Mouse (Mus musculus) embryonic facial prominence, embryonic 14.5 days (tissue): ENCODE results near the gene Gna11. TPM values are rescaled to one million over a fixed set of nuclear protein-coding genes. Genes with fewer than 3 reads are reported as not detected.

Source experiments
- ATAC-seq: fragments of 200-750 bp; cut with Nextera tagmentation; 2 replicates; pipeline ENCODE4 v1.8.0; 2017; ENCODE audit warnings: low read depth, moderate number of reproducible peaks, moderate TSS enrichment
- DNase-seq: peaks from one replicate; pipeline ENCODE4 v3.0.0-alpha.2; 2015; ENCODE audit warnings: low spot score
- H3K27ac ChIP-seq: fragments of 300-500 bp; sonication (generic); replicated peaks from 2 replicates; pipeline ENCODE4 v1.5.1; 2014; ENCODE audit warnings: low read depth, mild to moderate bottlenecking, low read length, moderate library complexity
- H3K27me3 ChIP-seq: fragments of 300-500 bp; sonication (generic); replicated peaks from 2 replicates; pipeline ENCODE4 v1.6.1; 2014; ENCODE audit warnings: low read length; ENCODE audit not compliant: control insufficient read depth, insufficient read depth
- H3K36me3 ChIP-seq: fragments of 300-500 bp; sonication (generic); 2 replicates; pipeline ENCODE4 v1.6.1; 2014; ENCODE audit warnings: low read length, mixed read lengths; ENCODE audit not compliant: control insufficient read depth, insufficient read depth
- H3K4me1 ChIP-seq: fragments of 300-500 bp; sonication (generic); 2 replicates; pipeline ENCODE4 v1.6.1; 2014; ENCODE audit warnings: antibody characterized with exemption, low read length; ENCODE audit not compliant: control insufficient read depth, insufficient read depth
- H3K4me2 ChIP-seq: fragments of 300-500 bp; sonication (generic); 2 replicates; pipeline ENCODE4 v1.6.1; 2014; ENCODE audit warnings: low read depth, mild to moderate bottlenecking, low read length, moderate library complexity, mixed read lengths
- H3K4me3 ChIP-seq: fragments of 300-500 bp; sonication (generic); 2 replicates; pipeline ENCODE4 v1.5.1; 2014; ENCODE audit warnings: low read depth, mild to moderate bottlenecking, low read length
- H3K9ac ChIP-seq: fragments of 300-500 bp; sonication (generic); 2 replicates; pipeline ENCODE4 v1.6.1; 2014; ENCODE audit warnings: low read depth, mild to moderate bottlenecking, low read length, moderate library complexity, mixed read lengths
- H3K9me3 ChIP-seq: fragments of 300-500 bp; sonication (generic); 2 replicates; pipeline ENCODE4 v1.6.1; 2016; ENCODE audit warnings: low read length; ENCODE audit not compliant: control insufficient read depth
- WGBS: fragments of 180-500 bp; shearing (Covaris S2); extraction: QIAGEN DNeasy Blood & Tissue Kit; methylation state at CpG from one replicate; pipeline ENCODE4 v1.1.7; 2014; 5-methylcytosine and 5-hydroxymethylcytosine counted together
- polyA plus RNA-seq: library from polyadenylated mRNA; unstranded; fragments of >200 nt; fragmentation: Nextera tagmentation; extraction: Ambion mirVana; gene quantifications from 2 replicates; pipeline ENCODE4 v1.2.1, GENCODE M21; 2014

Gene Gna11
- polyA plus RNA-seq, 1 experiment from 2014 or later = 87.7 TPM

DNA sequence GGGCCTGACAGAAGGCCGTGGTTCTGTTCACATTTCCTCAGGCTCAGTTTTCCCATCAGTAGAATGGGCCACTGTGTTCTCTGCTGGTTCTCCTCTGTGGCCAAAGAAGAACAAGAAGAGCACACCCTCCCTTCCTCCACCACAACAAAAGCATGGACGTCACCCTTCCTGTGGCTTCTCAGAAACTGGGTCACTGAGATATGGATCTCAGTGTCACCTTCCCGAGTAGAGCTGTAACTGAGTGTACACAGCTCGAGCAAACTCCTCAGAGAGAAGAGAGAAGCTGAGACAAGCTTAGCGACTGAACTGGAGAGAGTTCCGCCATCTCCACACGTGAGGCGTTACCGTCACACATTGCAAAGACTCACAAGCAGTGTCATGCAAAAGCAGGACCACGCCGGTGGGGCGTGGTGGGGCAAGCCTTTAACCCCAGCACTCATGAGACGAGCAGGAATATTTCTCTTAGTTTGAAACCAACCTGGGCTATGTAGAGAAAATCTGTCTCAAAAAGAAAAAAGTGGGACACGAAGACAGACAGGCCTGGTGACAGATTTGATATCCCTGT is 34.7 kb downstream of the Gna11 start:
- ATAC-seq (no peak), DNase-seq (no peak)
- H3K9ac ChIP-seq = no peak overlapping the region
- WGBS = 78% methylated on average over 14 of the region's 14 CpGs
- no peak overlapping the region for H3K4me2 ChIP-seq
- H3K27me3 ChIP-seq = no peaks in the 10 kb centered on the region
- H3K4me3 ChIP-seq = no peak overlapping the region
- H3K4me1 ChIP-seq = no peaks in the 10 kb centered on the region
- no peaks in the 10 kb centered on the region for H3K9me3 ChIP-seq
- H3K27ac ChIP-seq = no peak overlapping the region
- H3K36me3 ChIP-seq = no peaks in the 10 kb centered on the region

DNA sequence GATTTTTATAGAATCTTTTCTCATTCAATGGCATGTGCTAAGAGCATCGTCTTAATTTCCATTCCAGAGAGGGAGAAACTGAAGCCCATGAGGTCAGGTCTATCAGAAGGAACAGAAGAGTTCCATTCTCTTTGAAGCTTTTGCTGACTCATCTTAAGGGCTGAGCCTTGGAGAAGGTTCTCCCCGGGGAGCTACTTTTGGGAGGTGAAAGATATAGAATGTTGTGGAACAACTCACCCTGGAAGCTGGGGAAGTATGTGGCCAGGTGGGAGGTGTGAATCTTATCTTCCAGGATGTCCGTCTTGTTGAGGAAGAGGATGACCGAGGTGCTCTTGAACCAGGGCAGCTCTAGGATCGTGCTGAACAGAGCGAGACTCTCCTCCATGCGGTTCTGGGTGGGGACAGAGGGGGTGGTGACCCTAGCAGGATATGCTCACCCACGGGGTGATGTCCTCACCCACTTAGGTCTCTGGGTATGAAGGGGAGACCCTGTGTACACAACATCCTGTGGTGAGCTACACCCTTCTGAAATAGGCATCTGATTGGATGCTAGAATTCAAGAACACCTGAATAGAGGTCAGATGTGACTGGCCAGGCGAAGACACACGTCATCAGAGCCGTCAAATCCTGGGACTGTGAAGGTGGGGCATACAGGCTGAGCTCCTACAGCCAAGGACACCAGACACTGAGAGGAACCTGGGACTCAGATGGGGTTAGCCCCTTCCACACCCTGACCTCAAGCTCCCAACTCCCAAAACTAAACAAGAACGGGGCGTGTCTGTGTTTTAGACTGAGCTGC is 37.1 kb downstream of the Gna11 start:
- no peak overlapping the region for H3K27ac ChIP-seq
- H3K9ac ChIP-seq = no peak overlapping the region
- DNase-seq (no peak), ATAC-seq (no peak)
- no peaks in the 10 kb centered on the region for H3K4me1 ChIP-seq
- no peak overlapping the region for H3K4me3 ChIP-seq
- 76% methylated on average over 13 of the region's 13 CpGs for WGBS
- no peaks in the 10 kb centered on the region for H3K36me3 ChIP-seq
- H3K27me3 ChIP-seq = no peaks in the 10 kb centered on the region
- no peaks in the 10 kb centered on the region for H3K9me3 ChIP-seq
- H3K4me2 ChIP-seq = no peak overlapping the region

DNA sequence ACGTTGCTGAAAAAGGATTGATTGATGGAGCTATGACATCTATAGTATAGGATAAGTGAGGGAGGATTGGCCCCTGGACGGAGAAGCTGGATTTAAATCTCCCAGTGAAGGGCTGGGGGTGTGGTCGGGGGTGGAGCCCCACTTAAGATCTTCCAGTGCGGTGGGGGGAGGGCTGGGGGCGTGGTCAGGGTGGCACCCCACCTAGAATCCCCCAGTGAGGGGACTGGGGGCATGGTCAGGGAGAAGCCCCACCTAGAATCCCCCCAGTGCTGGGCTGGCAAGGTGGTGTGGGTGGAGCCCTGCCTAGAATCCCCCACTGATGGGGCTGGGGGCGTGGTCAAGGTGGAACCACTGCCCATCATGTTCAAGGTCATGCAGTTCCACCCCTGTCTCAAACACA is 37.9 kb downstream of the Gna11 start:
- no peaks in the 10 kb centered on the region for H3K9me3 ChIP-seq
- no peaks in the 10 kb centered on the region for H3K36me3 ChIP-seq
- no peaks in the 10 kb centered on the region for H3K4me1 ChIP-seq
- H3K27ac ChIP-seq = no peak overlapping the region
- 34% methylated on average over 6 of the region's 6 CpGs for WGBS
- H3K27me3 ChIP-seq = no peaks in the 10 kb centered on the region
- no peak for ATAC-seq
- no peak for DNase-seq
- no peak overlapping the region for H3K4me3 ChIP-seq
- no peak overlapping the region for H3K4me2 ChIP-seq
- no peak overlapping the region for H3K9ac ChIP-seq

DNA sequence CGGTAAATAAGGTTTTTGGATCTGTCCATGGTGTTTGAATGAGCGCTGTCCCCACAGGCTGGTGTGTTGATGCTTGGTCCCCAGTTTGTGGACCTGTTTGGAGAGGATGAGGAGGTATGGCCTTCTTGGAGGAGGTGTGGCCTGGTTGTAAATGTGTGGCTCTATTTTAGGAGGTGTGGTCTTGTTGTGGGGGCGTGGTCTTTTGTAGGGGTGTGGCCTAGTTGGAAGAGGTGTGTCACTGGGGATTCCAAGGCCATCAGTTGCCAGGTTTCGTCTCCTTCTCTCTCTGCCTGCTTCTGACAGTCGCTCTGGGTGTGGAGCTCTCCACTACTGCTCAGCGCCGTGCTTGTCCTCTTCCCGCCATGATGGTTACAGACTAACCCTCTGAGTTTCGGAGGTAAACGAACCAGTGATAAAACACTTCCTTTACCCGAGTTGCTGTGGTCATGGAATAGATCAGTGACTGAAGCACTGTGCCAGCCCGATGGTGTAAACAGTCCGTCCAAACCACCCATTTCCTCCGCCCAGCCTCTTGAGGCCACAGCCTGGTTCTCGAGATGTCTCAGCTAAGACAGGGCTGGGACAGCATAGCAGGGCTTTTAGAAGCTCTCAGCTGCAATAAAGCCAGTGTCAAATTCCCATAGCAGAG is 39.9 kb downstream of the Gna11 start:
- Histone ChIP-seq H3K4me3 (no peak overlapping the region), H3K4me1 (no peaks in the 10 kb centered on the region), H3K9me3 (no peaks in the 10 kb centered on the region), H3K27me3 (no peaks in the 10 kb centered on the region), H3K36me3 (no peaks in the 10 kb centered on the region), H3K4me2 (no peak overlapping the region), H3K9ac (no peak overlapping the region), H3K27ac (no peak overlapping the region)
- ATAC-seq (no peak), DNase-seq (no peak)
- 73% methylated on average over 13 of the region's 15 CpGs for WGBS

DNA sequence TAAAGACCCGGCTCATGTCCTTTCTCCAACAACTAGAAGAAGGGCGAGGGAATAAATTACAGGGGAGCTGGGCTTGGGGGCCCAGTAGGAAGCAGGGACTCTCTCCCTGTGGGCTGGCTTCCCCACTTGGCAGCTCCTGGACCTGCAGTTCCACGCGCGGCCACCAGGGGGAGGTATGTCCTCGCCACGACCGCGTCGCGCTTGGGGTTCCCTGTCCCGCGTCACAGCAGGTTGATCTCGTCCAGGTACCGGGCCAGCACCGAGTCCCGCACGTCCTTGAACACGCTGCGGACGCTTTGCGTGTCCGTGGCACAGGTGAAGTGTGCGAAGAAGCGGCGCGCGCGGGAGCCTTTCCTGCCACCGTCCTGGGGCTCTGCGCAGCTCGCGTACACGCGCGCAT is 42.3 kb downstream of the Gna11 start:
- ATAC-seq = peak; percentile 34
- WGBS = 15% methylated on average over 27 of the region's 36 CpGs
- H3K4me1 ChIP-seq = no peaks in the 10 kb centered on the region
- peak overlapping the region; percentile 49; the same call in 1 of the 2 replicates for H3K9ac ChIP-seq
- peak overlapping the region; percentile 35 for H3K4me3 ChIP-seq
- H3K9me3 ChIP-seq = no peaks in the 10 kb centered on the region
- DNase-seq = peak; percentile 63
- no peak overlapping the region for H3K27ac ChIP-seq
- H3K27me3 ChIP-seq = no peaks in the 10 kb centered on the region
- peak overlapping the region; percentile 59 for H3K4me2 ChIP-seq
- H3K36me3 ChIP-seq = no peaks in the 10 kb centered on the region

DNA sequence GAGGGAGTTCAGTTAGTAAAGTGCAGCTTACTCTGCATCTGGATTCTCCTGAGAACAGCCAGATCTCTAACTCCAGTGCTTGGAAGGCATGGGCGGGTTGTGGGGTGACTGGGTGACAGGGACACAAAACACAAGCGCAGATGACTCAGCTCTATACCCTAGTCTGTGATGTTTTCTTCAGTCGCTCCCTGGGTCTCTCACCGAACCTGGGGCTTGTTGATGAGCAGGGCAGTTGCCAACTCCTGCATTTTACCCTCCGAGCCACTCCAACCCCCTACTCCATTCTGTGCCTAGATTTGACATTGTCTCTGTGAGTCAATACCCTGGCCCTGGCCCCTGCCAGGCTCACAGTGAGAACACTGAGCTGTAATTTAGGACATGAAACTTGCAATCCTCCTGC is 43.1 kb downstream of the Gna11 start:
- 82% methylated on average over 5 of the region's 5 CpGs for WGBS
- H3K9me3 ChIP-seq = no peaks in the 10 kb centered on the region
- DNase-seq (no peak), ATAC-seq (no peak)
- H3K9ac ChIP-seq = no peak overlapping the region
- H3K36me3 ChIP-seq = no peaks in the 10 kb centered on the region
- no peak overlapping the region for H3K27ac ChIP-seq
- no peak overlapping the region for H3K4me2 ChIP-seq
- no peaks in the 10 kb centered on the region for H3K27me3 ChIP-seq
- no peak overlapping the region for H3K4me3 ChIP-seq
- no peaks in the 10 kb centered on the region for H3K4me1 ChIP-seq

DNA sequence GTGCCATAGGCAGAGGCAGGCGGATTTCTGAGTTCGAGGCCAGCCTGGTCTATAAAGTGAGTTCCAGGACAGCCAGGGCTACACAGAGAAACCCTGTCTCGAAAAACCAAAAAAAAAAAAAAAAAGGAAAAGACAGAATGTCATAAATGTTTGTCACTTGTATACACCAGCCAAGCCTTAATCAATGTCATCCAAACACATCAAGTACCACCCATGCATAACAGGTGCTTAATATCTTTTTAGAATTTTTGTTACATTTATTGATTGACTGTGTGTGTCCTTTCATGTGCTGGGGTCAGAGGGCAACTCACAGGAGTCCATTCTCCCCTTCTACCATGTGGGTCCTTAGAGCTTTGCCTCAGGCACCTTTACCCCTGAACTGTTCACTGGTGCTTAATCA is 45.0 kb downstream of the Gna11 start, which contains the start of gene S1pr4:
Gene S1pr4, minus strand, starts transcription at position 101 of the 400 bp plus-strand sequence.
- H3K27ac ChIP-seq = no peak within 1 kb of the TSS
- peaks cover 3% of the 10 kb centered on the region for H3K4me1 ChIP-seq
- DNase-seq (no peak), ATAC-seq (no peak)
- H3K9ac ChIP-seq = peak within 1 kb of the TSS; percentile 25; the same call in 1 of the 2 replicates
- H3K27me3 ChIP-seq = no peaks in the 10 kb centered on the region
- H3K9me3 ChIP-seq = no peaks in the 10 kb centered on the region
- no peak within 1 kb of the TSS for H3K4me3 ChIP-seq
- no peaks in the 10 kb centered on the region for H3K36me3 ChIP-seq
- 94% methylated on average over 2 of the region's 3 CpGs for WGBS
- no peak within 1 kb of the TSS for H3K4me2 ChIP-seq

DNA sequence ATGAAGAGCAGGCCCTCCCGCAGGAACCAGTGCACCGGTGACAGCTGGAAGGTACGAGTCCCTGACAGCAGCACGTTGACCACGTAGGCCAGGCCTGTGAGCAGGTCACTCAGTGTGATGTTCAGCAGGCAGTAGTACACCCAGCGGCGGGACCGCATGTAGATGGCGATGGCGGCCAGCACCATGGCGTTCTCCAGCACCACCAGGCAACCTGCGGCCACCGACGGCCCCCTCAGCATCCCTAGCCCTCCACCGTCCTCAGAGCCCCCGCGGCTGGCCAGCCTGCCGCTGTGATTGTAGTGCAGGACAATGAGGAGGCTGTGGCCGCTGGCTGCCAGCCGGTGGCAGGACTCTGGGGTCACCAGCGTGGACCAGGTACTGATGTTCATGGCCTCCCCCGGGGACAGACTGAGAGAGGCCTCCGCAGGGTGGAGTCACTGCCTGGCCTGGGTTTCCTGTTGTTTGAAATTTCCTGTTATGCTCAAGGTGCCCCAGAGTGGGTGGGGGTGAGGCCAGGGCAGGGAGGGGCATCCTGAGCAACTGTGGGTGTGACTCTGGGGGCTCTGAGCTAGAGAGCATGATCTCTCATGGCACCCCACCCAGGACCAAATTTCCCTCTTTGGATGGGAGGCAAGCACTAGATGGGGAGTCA is 45.6 kb downstream of the Gna11 start:
- H3K9ac ChIP-seq = peak overlapping the region; percentile 25; the same call in 1 of the 2 replicates
- DNase-seq (no peak), ATAC-seq (no peak)
- H3K36me3 ChIP-seq = no peaks in the 10 kb centered on the region
- no peak overlapping the region for H3K4me2 ChIP-seq
- H3K27me3 ChIP-seq = no peaks in the 10 kb centered on the region
- 74% methylated on average over 9 of the region's 23 CpGs for WGBS
- H3K4me1 ChIP-seq = peaks cover 10% of the 10 kb centered on the region
- H3K9me3 ChIP-seq = no peaks in the 10 kb centered on the region
- H3K4me3 ChIP-seq = no peak overlapping the region
- H3K27ac ChIP-seq = no peak overlapping the region
